Mouse (Mus musculus): Measurements from ENCODE around the gene Hdac9. TPM values are rescaled to one million over a fixed set of nuclear protein-coding genes. Genes with fewer than 3 reads are reported as not detected.

The Hdac9 gene
- polyA plus RNA-seq, 1 experiment from 2014 or later, result 12.7 TPM

GRCm38 (mm10) chr12:34200030-34200446 is 716.9 kb downstream of the Hdac9 start:
- H3K9ac ChIP-seq (ENCODE audit: low read depth, low read length), result no peak overlapping the region
- H3K27ac ChIP-seq (ENCODE audit: low read depth, low read length), result no peak overlapping the region
- no peaks in the 10 kb centered on the region for H3K27me3 ChIP-seq (ENCODE audit: control insufficient read depth, insufficient read depth, low read length)
- no peaks in the 10 kb centered on the region for H3K9me3 ChIP-seq (ENCODE audit: control insufficient read depth, low read length)
- WGBS, result 51% methylated on average over 4 of the region's 4 CpGs
- DNase-seq (ENCODE audit: low spot score) (peak; percentile 15), ATAC-seq (ENCODE audit: low FRiP score) (no peak)
- H3K36me3 ChIP-seq (ENCODE audit: control insufficient read depth, insufficient read depth, low read length), result no peaks in the 10 kb centered on the region
- H3K4me3 ChIP-seq (ENCODE audit: low read depth, low read length), result no peak overlapping the region
- no peak overlapping the region for H3K4me2 ChIP-seq (replicated peaks; ENCODE audit: low read depth, low read length)
- no peaks in the 10 kb centered on the region for H3K4me1 ChIP-seq (replicated peaks; ENCODE audit: control insufficient read depth, insufficient read depth, low read length)

DNA sequence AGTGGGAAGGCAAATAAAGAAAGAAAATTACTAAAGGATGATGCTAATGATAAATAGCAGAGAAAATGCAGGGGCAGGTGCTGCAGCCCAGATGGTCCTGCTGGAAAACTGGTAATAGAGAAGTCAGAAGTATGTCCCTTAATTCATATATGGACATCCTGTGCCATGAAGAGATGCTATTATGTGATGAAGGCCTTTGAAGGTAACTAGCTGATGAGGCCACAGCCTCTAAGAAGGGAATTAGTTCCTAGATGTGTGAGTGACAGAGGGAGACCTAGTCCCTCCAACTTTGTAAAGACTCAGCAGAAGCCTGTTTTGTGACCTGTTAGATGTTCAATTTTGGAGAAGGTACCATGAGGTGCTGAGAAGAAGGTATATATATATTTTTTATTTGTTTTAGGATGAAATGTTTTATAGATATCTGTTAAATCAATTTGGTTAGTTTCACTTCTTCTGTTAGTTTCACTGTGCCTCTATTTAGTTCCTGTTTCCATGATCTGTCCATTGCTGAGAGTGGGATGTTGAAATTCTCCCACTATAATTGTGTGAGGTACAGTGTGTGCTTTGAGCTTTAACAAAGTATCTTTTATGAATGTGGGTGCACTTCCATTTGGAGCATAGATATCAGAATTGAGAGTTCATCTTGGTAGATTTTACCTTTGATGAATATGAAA is 721.6 kb downstream of the Hdac9 start:
- no peak overlapping the region for H3K4me3 ChIP-seq (ENCODE audit: low read depth, low read length)
- no peaks in the 10 kb centered on the region for H3K36me3 ChIP-seq (ENCODE audit: control insufficient read depth, insufficient read depth, low read length)
- no peaks in the 10 kb centered on the region for H3K27me3 ChIP-seq (ENCODE audit: control insufficient read depth, insufficient read depth, low read length)
- H3K9ac ChIP-seq (ENCODE audit: low read depth, low read length), result no peak overlapping the region
- H3K4me2 ChIP-seq (replicated peaks; ENCODE audit: low read depth, low read length), result no peak overlapping the region
- H3K27ac ChIP-seq (ENCODE audit: low read depth, low read length), result no peak overlapping the region
- H3K9me3 ChIP-seq (ENCODE audit: control insufficient read depth, low read length), result no peaks in the 10 kb centered on the region
- no peaks in the 10 kb centered on the region for H3K4me1 ChIP-seq (replicated peaks; ENCODE audit: control insufficient read depth, insufficient read depth, low read length)
- DNase-seq (ENCODE audit: low spot score) (no peak), ATAC-seq (ENCODE audit: low FRiP score) (no peak)

- Histone ChIP-seq H3K36me3 (ENCODE audit: control insufficient read depth, insufficient read depth, low read length) (no peaks in the 10 kb centered on the region), H3K4me3 (ENCODE audit: low read depth, low read length) (no peak overlapping the region), H3K4me1 (replicated peaks; ENCODE audit: control insufficient read depth, insufficient read depth, low read length) (no peaks in the 10 kb centered on the region), H3K27me3 (ENCODE audit: control insufficient read depth, insufficient read depth, low read length) (no peaks in the 10 kb centered on the region), H3K9ac (ENCODE audit: low read depth, low read length) (no peak overlapping the region), H3K27ac (ENCODE audit: low read depth, low read length) (no peak overlapping the region), H3K9me3 (ENCODE audit: control insufficient read depth, low read length) (no peaks in the 10 kb centered on the region), H3K4me2 (replicated peaks; ENCODE audit: low read depth, low read length) (no peak overlapping the region)
- DNase-seq (ENCODE audit: low spot score), result no peak
- 97% methylated on average over 4 of the region's 4 CpGs for WGBS
- ATAC-seq (ENCODE audit: low FRiP score), result no peak
Measured at GRCm38 (mm10) chr12:34194116-34194515, 722.8 kb downstream of the Hdac9 start.

GRCm38 (mm10) chr12:34191246-34191645 is 725.6 kb downstream of the Hdac9 start:
- Histone ChIP-seq H3K36me3 (ENCODE audit: control insufficient read depth, insufficient read depth, low read length) (no peaks in the 10 kb centered on the region), H3K4me3 (ENCODE audit: low read depth, low read length) (no peak overlapping the region)

GRCm38 (mm10) chr12:34178931-34179330 is 738.0 kb downstream of the Hdac9 start:
- ATAC-seq (ENCODE audit: low FRiP score) (no peak), DNase-seq (ENCODE audit: low spot score) (no peak)
- Histone ChIP-seq H3K4me3 (ENCODE audit: low read depth, low read length) (no peak overlapping the region), H3K9ac (ENCODE audit: low read depth, low read length) (no peak overlapping the region), H3K4me2 (replicated peaks; ENCODE audit: low read depth, low read length) (no peak overlapping the region), H3K9me3 (ENCODE audit: control insufficient read depth, low read length) (no peaks in the 10 kb centered on the region), H3K4me1 (replicated peaks; ENCODE audit: control insufficient read depth, insufficient read depth, low read length) (no peaks in the 10 kb centered on the region), H3K27me3 (ENCODE audit: control insufficient read depth, insufficient read depth, low read length) (no peaks in the 10 kb centered on the region), H3K27ac (ENCODE audit: low read depth, low read length) (no peak overlapping the region), H3K36me3 (ENCODE audit: control insufficient read depth, insufficient read depth, low read length) (no peaks in the 10 kb centered on the region)
- 87% methylated on average over 4 of the region's 4 CpGs for WGBS

More at GRCm38 (mm10) chr12:34191246-34191645, 725.6 kb downstream of the Hdac9 start:
- Histone ChIP-seq H3K4me2 (replicated peaks; ENCODE audit: low read depth, low read length) (no peak overlapping the region), H3K9me3 (ENCODE audit: control insufficient read depth, low read length) (no peaks in the 10 kb centered on the region), H3K27ac (ENCODE audit: low read depth, low read length) (no peak overlapping the region), H3K4me1 (replicated peaks; ENCODE audit: control insufficient read depth, insufficient read depth, low read length) (no peaks in the 10 kb centered on the region), H3K9ac (ENCODE audit: low read depth, low read length) (no peak overlapping the region), H3K27me3 (ENCODE audit: control insufficient read depth, insufficient read depth, low read length) (no peaks in the 10 kb centered on the region)
- ATAC-seq (ENCODE audit: low FRiP score) (no peak), DNase-seq (ENCODE audit: low spot score) (no peak)
- 91% methylated on average over 1 of the region's 1 CpGs for WGBS

GRCm38 (mm10) chr12:34176790-34177189 is 740.1 kb downstream of the Hdac9 start:
- DNase-seq (ENCODE audit: low spot score), result no peak
- no peaks in the 10 kb centered on the region for H3K4me1 ChIP-seq (replicated peaks; ENCODE audit: control insufficient read depth, insufficient read depth, low read length)
- no peak overlapping the region for H3K4me3 ChIP-seq (ENCODE audit: low read depth, low read length)
- no peaks in the 10 kb centered on the region for H3K9me3 ChIP-seq (ENCODE audit: control insufficient read depth, low read length)
- no peak overlapping the region for H3K27ac ChIP-seq (ENCODE audit: low read depth, low read length)
- no peaks in the 10 kb centered on the region for H3K27me3 ChIP-seq (ENCODE audit: control insufficient read depth, insufficient read depth, low read length)
- no peak overlapping the region for H3K4me2 ChIP-seq (replicated peaks; ENCODE audit: low read depth, low read length)
- no peak overlapping the region for H3K9ac ChIP-seq (ENCODE audit: low read depth, low read length)
- no peaks in the 10 kb centered on the region for H3K36me3 ChIP-seq (ENCODE audit: control insufficient read depth, insufficient read depth, low read length)
- ATAC-seq (ENCODE audit: low FRiP score), result no peak
- 94% methylated on average over 3 of the region's 3 CpGs for WGBS

DNA sequence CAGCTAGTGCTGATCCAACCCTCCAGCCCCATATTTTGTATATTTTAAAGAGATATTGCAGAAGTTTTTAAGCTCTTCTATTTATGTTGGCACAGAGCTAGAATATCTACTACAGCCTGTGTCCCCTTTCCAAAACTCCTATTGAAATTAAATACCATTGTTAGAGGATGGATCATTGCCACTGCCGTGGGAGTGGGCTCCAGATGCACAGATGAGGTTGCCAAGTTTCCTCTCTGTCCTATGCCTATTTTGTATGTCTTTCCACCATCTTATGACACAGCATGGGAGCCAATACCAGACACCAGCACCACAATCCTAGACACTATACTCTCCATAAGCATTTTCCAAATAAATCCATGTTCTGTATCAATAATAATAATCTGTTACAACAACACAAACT is 743.9 kb downstream of the Hdac9 start:
- Histone ChIP-seq H3K27ac (ENCODE audit: low read depth, low read length) (no peak overlapping the region), H3K4me2 (replicated peaks; ENCODE audit: low read depth, low read length) (no peak overlapping the region), H3K36me3 (ENCODE audit: control insufficient read depth, insufficient read depth, low read length) (no peaks in the 10 kb centered on the region), H3K9ac (ENCODE audit: low read depth, low read length) (no peak overlapping the region), H3K27me3 (ENCODE audit: control insufficient read depth, insufficient read depth, low read length) (no peaks in the 10 kb centered on the region), H3K9me3 (ENCODE audit: control insufficient read depth, low read length) (no peaks in the 10 kb centered on the region), H3K4me3 (ENCODE audit: low read depth, low read length) (no peak overlapping the region), H3K4me1 (replicated peaks; ENCODE audit: control insufficient read depth, insufficient read depth, low read length) (no peaks in the 10 kb centered on the region)
- no peak for ATAC-seq (ENCODE audit: low FRiP score)
- no peak for DNase-seq (ENCODE audit: low spot score)
- 82% methylated on average over 1 of the region's 1 CpGs for WGBS

- no peak for ATAC-seq (ENCODE audit: low FRiP score)
- Histone ChIP-seq H3K4me3 (ENCODE audit: low read depth, low read length) (no peak overlapping the region), H3K36me3 (ENCODE audit: control insufficient read depth, insufficient read depth, low read length) (no peaks in the 10 kb centered on the region), H3K9me3 (ENCODE audit: control insufficient read depth, low read length) (no peaks in the 10 kb centered on the region), H3K27ac (ENCODE audit: low read depth, low read length) (no peak overlapping the region), H3K27me3 (ENCODE audit: control insufficient read depth, insufficient read depth, low read length) (no peaks in the 10 kb centered on the region), H3K9ac (ENCODE audit: low read depth, low read length) (no peak overlapping the region), H3K4me2 (replicated peaks; ENCODE audit: low read depth, low read length) (no peak overlapping the region), H3K4me1 (replicated peaks; ENCODE audit: control insufficient read depth, insufficient read depth, low read length) (no peaks in the 10 kb centered on the region)
- peak; percentile 12 for DNase-seq (ENCODE audit: low spot score)
- 60% methylated on average over 3 of the region's 3 CpGs for WGBS
Measured at GRCm38 (mm10) chr12:34170601-34171000, 746.3 kb downstream of the Hdac9 start.

- H3K4me1 ChIP-seq (replicated peaks; ENCODE audit: control insufficient read depth, insufficient read depth, low read length), result no peaks in the 10 kb centered on the region
- H3K4me3 ChIP-seq (ENCODE audit: low read depth, low read length), result no peak overlapping the region
- no peak overlapping the region for H3K9ac ChIP-seq (ENCODE audit: low read depth, low read length)
- no peaks in the 10 kb centered on the region for H3K36me3 ChIP-seq (ENCODE audit: control insufficient read depth, insufficient read depth, low read length)
- H3K27me3 ChIP-seq (ENCODE audit: control insufficient read depth, insufficient read depth, low read length), result no peaks in the 10 kb centered on the region
- ATAC-seq (ENCODE audit: low FRiP score), result no peak
- no peak for DNase-seq (ENCODE audit: low spot score)
- no peaks in the 10 kb centered on the region for H3K9me3 ChIP-seq (ENCODE audit: control insufficient read depth, low read length)
- no peak overlapping the region for H3K27ac ChIP-seq (ENCODE audit: low read depth, low read length)
- H3K4me2 ChIP-seq (replicated peaks; ENCODE audit: low read depth, low read length), result no peak overlapping the region
- WGBS, result 94% methylated on average over 4 of the region's 4 CpGs
Measured at GRCm38 (mm10) chr12:34165674-34166073, 751.2 kb downstream of the Hdac9 start.

All from hindbrain, embryonic 11.5 days (tissue).